Mouse (Mus musculus): ENCODE results near the gene Dpp4.

The Dpp4 gene

DNA sequence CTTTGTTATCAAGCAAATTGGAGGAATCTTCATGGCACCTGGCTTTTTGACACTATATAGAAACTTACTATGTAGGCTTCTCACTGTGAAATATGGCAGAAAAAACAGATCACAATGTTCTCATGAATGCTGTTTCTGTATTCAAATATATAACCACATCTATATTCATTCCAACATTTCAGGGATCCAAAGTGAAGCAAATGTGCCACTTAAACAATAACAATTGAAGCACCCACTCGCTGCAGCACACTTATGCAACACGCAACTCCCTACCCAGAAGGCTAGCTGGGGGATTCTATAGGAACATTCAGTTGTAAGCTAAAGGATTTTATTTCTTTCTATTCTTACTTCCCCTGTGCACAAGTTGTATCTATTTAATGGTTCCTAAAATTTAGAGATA lies 110.3 kb downstream of the Dpp4 start:
- no peak for DNase-seq (ENCODE audit: low spot score in 2 of 2)

DNA sequence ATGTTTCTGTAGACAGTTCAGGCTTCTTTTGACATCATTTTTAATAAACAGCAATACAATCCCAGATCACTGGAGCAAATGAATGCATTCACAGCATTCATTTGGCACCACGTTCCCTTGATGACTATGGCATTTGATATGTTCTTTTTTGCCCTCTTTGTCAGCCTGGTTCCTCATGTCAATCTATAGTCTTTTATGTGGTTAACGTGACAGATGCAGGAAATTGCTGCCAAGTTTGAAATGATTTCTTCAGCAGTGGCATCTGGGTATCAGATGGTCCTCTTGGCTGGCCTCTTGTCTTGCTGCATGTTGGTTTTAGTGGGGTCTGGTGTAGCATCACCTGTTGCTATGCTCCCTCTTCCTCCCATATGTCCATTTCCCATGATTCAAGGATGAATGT lies 118.2 kb downstream of the Dpp4 start:
- DNase-seq (ENCODE audit: low spot score in 2 of 2), result peak in 1 of 2 experiments; percentile 8

GRCm38 (mm10) chr2:62287532-62287931 lies 124.5 kb downstream of the Dpp4 start:
- no peak for DNase-seq (ENCODE audit: low spot score in 2 of 2)

- no peak for DNase-seq (ENCODE audit: low spot score in 2 of 2)
Observed at GRCm38 (mm10) chr2:62285847-62286246, 126.2 kb downstream of the Dpp4 start.

- DNase-seq (ENCODE audit: low spot score in 2 of 2), result no peak
Observed at GRCm38 (mm10) chr2:62285026-62285425, 127.0 kb downstream of the Dpp4 start.

Measured in cerebellum, postnatal 4 days (tissue).